Mouse (Mus musculus) T-helper 1 cell (primary cell): Measurements from ENCODE around the gene Htr2a.

Experiments used
- in situ Hi-C: fragments of 300-600 bp; cut with MboI, MseI; formaldehyde crosslinking; loops from one replicate; pipeline ENCODE4 v1.15.1; 2025; ENCODE audit warnings: high pct_unique_total_duplicates

Htr2a gene

DNA sequence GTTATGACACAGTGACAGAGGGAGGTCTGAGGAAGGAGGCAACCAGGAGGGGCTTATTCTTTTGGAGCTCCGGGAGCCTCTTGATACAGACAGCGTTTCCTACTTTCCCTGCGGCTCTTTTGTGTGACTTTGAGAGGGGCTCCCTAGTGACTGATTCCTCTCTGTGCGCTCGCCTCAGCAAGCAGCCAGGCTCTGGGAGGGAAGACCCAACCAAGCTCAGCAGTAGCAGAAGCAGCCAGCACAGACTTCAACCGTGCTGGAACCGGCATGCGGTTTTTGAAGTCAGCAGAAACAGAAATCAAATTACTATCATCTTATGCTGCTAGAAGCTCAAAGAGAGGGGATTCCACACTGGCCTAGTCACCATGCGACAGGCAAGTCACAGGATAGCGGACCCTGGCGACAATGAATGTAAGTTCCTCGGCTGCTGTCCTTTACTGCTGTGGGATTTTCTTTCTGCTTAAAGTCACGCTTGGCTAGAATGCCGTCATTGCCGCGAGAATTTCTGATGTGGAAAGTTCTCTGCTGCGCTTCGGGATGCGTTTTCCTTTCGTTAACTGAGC, at the start of gene Htr2a:
Gene Htr2a, plus strand, starts transcription at position 22 of the 563 bp plus-strand sequence.
- in situ Hi-C loops: no loop called here

GRCm38 (mm10) chr14:74601333-74602087, 39.1 kb upstream of the Htr2a start:
- in situ Hi-C loops: no loop called here

GRCm38 (mm10) chr14:74602543-74602942, 38.1 kb upstream of the Htr2a start:
- in situ Hi-C loops: no loop called here

GRCm38 (mm10) chr14:74603131-74603766, 37.4 kb upstream of the Htr2a start:
- in situ Hi-C loops: no loop called here

DNA sequence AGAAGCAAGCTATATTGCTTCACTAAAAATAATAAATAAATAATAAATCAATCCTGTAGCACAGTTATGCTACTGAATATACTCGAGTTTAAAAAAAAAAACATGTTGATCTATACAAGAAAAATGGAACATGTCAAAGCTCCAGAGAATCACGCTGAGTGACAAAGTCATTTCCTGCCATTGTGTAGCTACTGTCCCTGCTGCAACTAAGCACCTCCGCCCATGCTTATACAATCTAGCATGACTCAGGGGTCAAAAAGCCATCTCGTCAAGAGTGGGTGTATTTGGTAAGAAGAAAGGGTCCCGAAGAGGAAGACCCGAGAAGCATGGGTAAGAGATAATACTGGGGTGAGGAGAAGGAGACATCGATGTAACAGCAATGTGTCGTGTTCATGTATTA, 29.3 kb upstream of the Htr2a start:
- in situ Hi-C loops: no loop called here

GRCm38 (mm10) chr14:74618858-74619257, 21.8 kb upstream of the Htr2a start:
- in situ Hi-C loops: no loop called here

- in situ Hi-C loops: no loop called here
Measured at GRCm38 (mm10) chr14:74638071-74638470, 2.6 kb upstream of the Htr2a start.

DNA sequence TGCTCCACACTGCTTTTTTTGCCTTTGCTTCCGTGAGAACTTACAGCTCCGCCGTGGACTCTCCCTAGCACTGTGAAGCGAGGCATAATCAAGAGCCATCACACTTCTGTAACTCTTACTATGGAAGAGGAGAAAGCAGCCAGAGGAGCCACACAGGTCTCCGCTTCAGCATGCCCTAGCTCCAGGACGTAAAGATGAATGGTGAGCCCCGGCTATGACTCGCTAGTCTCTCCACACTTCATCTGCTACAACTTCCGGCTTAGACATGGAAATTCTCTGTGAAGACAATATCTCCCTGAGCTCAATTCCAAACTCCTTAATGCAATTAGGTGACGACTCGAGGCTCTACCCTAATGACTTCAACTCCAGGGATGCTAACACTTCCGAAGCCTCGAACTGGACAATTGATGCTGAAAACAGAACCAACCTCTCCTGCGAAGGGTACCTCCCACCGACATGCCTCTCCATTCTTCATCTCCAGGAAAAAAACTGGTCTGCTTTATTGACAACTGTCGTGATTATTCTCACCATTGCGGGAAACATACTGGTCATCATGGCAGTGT, 1.1 kb downstream of the Htr2a start:
- in situ Hi-C loops: no loop called here

DNA sequence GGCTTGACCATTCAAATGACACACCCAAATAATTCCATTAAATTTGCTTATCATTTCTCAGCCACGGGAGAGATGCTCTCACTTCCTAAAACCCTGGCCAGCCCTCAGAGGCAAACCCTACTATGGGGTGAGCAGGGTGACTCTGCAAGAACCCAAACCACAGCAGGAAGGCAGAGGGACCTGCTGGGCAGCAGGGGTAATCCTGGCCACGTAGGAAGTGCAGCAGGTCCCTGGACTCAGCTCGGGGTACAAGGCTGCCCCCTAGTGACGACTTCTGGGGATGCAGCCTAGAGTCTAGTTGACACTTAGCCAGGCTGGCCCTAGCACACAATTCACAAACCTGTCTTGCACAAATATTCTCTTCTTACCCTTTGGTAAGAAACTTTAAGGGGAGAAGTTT, 2.7 kb downstream of the Htr2a start:
- in situ Hi-C loops: no loop called here

- in situ Hi-C loops: no loop called here
Measured at GRCm38 (mm10) chr14:74646107-74646793, 5.6 kb downstream of the Htr2a start.

- in situ Hi-C loops: no loop called here
Measured at GRCm38 (mm10) chr14:74650001-74650400, 9.4 kb downstream of the Htr2a start.

DNA sequence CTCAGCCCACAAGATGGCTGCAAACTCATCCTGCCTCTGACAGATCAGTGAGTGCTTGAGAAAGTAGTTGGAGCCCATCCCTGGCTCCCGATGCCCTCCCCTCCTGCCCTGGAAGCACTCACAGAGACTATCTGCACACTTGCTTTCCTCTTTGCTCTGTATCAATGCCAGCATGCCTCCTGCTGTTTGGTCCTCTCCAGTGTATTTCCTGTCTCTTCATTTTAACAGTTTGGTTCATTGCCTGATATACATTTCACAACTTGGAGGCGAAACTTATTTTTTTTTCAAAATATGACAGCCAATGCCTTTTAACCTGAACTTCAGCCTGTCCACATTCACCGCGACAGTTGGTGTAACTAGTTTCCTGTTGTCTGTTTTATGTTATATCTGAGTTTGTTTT, 11.0 kb downstream of the Htr2a start:
- in situ Hi-C loops: no loop called here

DNA sequence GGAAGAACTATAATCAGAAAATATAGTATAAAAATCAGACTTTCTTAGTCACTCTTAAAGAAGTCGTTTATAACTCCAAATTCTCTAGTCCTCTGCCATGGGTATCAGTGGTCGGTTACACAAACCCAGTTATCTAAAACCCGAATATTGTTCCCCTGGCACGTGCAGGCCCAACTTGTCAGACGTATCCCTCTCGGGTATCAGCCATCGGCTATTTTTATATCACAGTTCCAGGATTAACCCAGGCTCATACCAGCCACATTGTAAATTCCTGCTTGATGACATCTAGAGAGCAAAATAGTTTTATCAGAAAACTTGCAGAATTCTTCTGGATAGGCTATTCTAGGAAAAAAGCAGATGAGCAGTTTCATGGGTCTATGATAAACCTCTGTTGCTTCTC, 16.6 kb downstream of the Htr2a start:
- in situ Hi-C loops: no loop called here

- in situ Hi-C loops: no loop called here
Measured at GRCm38 (mm10) chr14:74659411-74659841, 18.8 kb downstream of the Htr2a start.

- in situ Hi-C loops: no loop called here
Measured at GRCm38 (mm10) chr14:74672137-74673019, 31.7 kb downstream of the Htr2a start.

DNA sequence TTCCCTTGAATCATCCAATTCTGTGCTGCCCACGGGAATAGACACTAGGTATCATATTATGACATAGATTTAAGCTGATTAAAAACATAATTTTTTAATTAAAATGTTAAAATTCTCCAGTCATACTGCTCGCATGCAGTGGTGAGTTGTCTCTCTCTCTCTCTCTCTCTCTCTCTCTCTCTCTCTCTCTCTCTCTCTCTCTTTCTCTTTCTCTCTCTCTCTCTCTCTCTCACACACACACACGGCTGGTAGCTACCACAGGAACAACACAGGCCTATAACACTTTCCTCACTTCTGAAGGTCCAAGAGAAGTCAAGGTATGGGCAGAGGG, 32.3 kb downstream of the Htr2a start:
- in situ Hi-C loops: no loop called here

DNA sequence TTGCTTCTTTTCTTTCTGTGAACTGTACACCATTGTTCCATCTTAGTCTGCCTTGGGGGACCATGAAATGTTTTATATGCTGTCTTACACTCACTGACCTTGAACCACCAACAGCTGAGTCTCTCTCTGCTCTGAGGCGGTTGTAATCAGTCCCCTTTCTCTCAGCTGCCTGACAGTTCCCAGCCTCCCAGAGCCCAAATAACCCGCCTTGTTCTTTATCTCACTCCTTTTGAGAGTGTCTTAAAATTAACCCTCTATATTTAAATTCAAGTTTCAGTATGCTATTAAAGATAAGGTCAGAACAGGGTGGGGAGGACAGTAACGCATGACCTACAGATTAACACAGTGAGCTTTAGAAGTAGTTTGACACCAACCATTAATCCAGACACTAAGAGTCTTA, 32.9 kb downstream of the Htr2a start:
- in situ Hi-C loops: no loop called here

DNA sequence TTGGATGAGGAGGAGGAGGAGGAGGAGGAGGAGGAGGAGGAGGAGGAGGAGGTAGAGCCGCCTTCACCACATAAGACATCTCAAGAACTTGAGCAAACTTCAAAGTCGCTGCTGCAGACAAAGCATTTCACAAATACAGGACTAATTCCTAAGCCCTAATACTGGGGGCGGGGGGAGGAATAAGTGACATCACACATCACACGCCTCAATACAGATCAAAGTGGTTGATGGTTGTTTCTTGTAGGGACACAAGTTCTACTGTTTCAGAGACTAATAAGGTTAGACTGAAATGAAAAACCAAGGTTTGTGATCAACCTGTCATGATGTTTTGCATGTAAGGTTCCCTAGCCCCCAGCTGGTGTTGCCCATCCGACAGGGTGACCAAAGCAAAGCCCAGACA, 39.2 kb downstream of the Htr2a start:
- in situ Hi-C loops: no loop called here

DNA sequence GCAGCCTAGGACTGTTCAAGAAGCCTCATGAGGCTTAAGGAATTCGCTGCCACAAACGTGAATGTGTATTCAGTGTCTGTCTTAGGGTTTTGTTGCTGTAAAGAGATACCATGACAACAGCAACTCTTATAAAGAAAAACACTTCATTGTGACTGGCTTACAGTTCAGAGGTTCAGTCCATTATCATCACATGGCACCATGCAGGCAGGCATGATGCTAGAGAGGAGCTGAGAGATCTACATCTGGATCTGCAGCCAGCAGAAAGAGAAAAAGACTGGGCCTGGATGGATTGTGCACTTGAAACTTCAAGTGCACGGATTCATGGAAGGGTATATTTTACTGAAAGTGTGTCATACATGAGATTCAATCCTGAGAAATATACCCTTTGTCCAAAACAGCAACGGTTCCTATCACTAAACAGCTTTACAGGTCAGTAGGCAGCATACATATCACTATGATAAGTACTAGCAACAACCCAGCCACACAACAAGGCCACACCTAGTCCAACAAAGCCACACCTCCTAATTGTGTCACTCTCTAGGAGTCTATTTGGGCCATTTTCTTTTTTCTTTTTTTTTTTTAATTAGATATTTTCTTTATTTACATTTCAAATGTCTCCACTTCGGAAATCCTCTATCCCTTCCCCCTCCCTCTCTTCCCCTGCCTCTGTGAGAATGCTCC, 43.8 kb downstream of the Htr2a start:
- in situ Hi-C loops: no loop called here

DNA sequence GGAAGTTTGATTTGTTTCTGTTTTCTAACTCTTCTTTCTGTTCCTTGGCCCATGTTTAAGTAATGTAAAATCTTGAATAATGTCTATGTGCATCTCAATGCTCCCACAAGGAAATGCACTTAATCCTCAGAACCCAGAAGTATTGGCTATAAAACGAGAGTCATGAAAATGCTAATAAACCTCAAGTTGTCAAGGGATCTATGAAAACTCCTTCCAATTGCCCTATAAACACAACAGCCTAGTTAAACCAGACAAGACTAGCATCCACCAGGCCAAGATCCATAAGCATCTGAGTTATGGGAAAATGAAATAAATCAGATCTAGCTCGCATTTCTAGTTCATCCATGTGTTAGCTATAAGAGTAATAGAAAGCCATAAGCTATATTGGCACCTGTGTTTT, 51.3 kb downstream of the Htr2a start:
- in situ Hi-C loops: no loop called here

DNA sequence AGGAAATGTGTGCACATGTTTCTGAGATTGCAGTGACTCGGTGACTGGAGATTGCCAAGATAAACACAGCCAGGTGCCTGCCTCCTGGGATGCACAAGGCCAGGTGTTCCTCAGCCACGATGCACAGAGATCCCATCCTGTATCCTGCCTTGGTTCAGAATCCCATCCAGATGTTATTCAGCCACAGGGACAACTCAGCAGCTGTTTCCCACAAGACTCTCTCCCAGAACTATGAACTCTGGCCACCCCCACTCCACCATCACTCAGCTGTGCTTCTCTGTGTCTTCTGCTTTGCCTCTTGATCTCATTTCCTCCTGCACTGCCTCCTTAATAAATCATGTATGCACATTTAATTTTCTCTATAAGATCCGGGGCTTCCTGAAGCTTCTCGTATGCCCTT, 56.1 kb downstream of the Htr2a start:
- in situ Hi-C loops: no loop called here
